Mouse (Mus musculus) spleen, postnatal 10 days (tissue): ENCODE data around the gene Tbc1d23.
A peak's percentile ranks its signal among the peaks of the same experiment; 100 is the strongest.
"Not testable (repeated sequence)": the region's sequence is repeated elsewhere in the genome, so short reads cannot be mapped to it uniquely, and the experiment has no call there.

Experiments used
- DNase-seq, 2 experiments: peaks; one replicate each; pipeline ENCODE4 v3.0.0; 2021 to 2022; ENCODE audit warnings: low spot score in 2 of 2

Gene Tbc1d23

DNA sequence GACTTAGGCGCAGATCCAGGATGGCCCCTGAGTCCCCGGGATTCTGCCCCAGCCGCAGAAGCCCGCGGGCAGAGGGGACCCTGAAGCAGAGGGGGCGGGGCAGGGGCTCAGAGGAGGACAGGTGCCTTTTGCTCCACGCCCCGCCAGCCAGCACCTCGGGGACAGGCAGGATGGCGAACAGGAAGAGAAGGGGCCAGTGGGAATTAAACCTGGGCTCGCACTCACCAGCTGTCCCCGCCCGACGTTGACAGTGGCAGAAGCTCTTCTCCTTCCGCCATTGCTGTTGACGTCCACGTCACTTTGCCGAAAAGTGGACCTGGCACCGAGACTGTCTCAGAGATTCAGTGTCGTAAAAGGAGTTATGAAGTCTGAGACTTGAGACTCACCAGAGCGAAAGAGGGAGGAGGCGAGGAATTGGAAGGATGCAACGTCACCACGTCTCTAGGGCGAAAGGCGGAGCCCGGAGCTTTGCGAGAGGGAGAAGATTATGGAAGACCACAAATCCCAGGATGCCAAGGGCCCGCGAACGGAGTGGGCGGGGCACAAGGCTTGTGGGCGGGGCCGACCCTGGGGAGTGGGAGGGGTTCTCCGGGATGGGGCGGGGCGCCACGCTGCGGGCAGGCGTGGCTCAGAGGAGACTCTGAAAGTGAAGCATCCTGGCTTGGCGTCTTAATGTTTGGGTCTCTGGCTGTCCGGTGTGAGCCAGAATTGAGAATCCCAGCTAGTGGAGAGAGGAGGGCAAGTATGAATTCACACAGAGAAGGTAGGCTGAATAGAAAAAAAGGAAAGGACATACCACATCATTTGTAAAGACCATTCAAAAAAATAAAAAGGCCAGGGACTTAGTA is at the start of gene Tbc1d23:
Gene Tbc1d23, minus strand, starts transcription at position 416 of the 848 bp plus-strand sequence.
- DNase-seq: peak; percentile 90 to 95

DNA sequence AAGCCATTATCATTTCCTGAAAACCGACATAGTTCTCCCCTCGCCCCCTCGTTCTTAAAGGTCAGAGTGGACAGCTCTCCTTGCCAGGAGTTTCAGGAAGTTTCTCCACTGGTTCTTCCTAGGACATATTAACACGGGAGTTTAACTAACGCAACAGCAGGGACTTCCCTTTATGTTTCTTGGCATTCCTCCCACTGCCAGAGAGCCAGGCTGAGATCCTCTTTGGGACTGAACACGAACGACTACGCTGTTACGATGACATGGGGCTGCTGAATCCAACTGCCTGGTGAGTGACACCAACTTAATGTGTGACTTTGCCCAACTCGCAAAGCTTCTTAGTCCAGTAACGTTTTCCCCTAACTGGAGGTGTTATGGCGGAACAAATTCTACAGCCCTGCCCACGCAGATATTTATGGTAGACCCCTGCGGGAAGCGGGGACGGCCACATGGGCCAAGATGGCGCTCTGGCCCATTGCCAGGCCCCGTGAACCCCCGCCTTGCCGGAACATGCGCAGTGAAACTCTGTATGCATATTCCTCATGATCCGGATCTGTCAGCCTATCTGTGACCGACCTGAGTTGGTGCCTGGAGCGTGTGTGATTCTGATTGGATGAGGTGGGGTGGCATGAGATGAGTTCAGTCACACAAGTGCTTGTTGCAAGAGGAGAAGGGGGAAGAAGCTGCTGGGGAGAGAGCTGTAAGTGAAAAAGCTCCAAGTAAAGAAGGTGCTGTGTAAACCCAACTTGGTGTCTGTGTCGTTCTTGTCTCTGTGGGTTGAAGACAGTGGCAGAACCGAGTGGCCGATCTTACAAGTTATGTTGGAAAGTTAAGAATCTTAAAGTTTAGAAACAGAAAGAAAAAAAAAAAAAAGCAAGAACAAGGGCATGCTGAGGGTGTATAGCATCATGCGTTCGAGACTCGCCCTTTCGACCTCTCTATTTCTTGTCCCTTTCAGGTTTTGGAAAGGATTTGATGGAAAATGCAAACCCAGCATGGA is 49.2 kb upstream of the Tbc1d23 start:
- DNase-seq: no peak

DNA sequence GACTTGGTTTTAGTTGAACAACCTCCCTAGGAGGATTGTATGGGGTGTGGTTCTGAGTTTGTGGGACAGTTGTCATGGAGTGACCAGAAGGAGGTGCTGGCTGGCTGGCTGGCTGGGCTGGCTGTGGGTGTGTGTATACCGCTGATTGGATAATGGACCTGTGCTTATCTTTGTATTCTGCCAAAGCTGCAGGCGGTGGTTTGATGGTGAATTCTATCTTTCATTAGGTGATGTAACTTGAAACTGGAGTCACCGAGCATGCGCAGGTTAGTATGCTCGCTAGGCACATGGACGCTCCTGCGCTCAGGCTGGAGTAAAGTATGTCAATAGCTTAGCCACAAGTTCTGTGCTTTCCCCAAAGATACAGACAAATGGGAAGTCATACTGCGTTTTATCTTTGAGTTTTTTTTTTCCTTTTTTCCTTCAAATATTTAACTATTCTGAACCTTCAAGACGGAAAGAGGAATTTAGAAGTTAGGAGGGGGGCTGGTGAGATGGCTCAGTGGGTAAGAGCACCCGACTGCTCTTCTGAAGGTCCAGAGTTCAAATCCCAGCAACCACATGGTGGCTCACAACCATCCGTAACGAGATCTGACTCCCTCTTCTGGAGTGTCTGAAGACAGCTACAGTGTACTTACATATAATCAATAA is 47.8 kb upstream of the Tbc1d23 start:
- no peak for DNase-seq

DNA sequence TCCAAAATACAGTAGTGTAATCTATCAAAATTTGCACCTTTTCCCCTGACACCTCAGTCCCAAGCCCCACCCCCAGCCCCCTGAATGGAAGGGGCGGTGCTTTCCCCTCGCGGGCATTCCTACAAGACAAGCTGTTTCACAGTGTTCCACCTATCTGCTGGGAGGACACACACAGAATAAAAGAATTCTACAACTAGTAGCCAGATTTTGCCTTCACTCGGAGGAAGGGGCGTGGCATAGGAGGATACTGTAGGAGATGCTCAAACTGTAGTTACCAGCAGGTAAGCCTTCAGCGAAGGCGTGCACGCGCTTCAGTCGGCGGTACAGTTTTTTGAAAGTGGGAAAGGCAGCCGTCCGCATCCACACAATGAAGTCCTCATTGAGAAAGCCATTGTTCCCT is 38.4 kb upstream of the Tbc1d23 start:
- DNase-seq: no peak

DNA sequence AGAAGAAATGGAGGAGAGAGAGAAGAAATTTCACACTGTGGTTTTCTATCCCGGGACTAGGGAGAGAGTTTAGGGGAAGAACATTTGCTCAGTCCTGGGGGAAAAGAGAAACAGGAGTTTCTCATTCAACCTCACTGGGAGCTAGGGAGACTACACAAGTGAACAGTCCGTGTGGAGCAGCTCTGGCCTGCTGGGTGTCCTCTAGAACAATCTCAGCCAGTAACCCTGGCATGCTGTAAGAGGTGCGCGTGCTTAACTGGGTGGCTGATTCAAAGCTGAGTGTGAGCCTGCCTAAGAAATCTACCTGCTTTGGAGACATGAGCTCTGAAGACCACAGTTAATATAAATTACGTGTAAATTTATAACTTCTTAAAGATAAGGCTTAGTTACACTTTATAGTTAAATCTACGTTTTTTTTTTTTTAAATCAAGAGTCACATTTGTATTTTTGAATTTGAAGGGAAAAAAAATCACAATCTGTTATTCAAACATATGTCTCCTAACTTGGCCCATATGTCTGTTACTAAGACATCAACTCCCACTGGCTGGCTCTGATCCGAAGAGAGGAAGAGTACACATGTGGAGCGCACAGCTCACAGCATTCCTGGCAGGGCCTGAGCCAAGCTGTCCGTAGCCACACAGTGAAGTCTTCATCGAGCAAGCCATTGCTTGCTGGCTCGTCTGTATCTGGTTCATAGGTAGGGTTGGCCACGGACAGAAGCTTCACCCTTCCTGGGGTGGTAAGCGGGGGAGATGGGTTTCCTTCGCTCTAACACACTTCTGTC is 36.9 kb upstream of the Tbc1d23 start:
- no peak for DNase-seq

DNA sequence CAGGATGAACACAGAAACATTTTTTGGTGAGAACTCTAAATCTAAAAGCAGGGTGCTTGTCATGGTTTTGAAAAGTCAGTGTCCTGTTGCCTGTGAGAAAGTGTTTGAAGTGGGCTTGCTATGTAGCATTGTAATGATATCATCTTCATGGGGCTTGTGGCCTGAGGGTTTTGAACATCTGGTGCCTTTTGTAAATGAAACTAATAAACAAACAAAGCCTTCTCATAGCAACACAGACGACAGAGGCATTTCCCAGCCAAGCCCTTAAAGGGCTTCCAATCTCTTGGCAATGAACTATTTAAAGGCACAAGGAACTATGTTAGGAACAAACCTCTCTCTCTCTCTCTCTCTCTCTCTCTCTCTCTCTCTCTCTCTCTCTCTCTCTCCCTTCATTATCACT is 35.8 kb upstream of the Tbc1d23 start:
- DNase-seq: no peak

DNA sequence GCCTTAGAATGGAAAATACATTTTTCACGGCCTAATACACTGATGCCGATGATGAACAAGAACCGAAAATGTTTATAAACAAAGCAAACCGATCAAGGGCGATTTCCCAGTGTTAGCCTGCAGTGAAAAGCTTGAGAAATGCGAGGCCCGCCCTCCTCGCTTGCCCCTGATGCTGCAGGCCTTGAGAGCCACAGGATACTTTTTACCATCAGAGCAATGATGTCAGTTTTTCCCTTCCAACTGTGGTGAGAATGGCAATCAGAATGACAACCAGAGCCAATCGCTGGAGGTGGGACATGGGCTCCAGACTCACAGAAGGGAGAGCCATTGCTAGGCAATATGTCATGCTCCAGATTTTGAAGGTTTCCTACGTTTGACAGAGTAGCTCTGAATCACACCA is 28.8 kb upstream of the Tbc1d23 start:
- DNase-seq: no peak

DNA sequence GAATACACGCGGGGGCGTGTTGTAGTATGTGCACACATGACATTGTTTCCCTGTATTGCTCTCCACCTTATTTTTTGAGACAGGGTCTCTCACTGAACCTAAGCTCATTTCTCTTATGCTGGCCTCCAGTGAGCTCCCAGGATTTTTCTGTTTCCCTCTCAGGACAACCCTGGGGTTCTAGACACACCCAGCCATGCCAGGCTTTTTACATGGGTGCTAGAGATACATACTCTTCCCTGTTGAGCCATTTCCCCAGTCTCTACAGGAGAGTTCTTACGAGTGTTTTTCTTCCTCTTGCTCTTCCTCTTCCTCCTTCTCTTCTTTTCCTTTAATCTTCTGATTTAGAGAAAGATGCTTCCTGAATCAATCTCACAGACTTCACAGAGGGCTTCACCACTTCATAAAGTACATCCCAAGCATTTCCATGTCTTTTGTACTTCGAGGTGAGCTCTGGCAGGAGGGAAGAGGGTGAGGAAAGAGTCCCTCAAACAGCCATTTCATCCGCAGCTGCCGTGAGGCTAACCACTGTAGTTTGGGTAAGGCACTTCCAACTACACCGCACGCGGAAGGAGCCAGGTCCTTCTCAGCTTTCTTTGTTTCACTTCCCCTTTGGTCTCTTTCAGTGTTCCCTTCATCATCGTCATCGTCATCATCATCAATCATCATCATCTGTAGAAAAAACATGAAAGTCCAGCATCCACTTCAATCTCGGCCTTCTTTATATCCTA is 28.2 kb upstream of the Tbc1d23 start:
- DNase-seq: peak in 1 of 2 experiments; percentile 25

DNA sequence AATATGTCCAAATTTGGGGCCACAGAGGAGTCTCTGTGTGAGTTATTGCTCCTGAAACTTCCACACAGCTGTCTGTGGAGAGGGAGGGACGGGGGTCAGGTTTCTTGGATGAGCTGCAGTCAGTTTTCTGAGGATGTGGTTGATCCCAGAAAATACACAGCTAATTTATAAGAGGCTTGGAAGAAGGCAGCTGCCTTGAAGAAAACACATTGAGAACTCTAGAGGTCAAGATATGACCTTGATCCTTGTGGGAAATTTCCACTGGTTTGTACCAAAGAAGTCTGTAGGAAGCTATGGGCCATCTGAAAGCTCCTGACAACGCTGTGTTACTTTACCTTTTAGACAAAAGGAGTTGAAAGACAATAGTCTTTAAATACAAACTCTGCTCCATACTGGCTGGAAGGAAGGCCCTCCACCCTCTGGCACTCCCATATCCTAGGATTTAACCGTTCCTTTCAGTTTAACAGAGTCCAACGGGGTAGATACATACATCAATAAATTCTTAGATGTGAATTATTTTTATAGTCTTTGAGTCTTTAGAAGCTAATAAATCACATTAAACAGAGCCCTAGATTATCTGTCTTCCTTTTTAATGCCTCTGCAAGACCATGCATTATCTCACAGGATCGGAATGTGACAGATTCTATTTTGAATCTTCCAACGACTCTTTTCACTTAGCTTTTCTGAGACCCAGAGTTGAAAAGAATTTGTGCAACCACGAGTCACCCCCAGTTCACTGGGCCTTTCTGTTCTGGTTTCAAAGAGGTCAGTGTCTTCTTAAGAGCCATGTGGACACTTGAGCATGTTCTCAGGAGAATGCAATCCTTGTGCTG is 20.5 kb upstream of the Tbc1d23 start:
- no peak for DNase-seq

DNA sequence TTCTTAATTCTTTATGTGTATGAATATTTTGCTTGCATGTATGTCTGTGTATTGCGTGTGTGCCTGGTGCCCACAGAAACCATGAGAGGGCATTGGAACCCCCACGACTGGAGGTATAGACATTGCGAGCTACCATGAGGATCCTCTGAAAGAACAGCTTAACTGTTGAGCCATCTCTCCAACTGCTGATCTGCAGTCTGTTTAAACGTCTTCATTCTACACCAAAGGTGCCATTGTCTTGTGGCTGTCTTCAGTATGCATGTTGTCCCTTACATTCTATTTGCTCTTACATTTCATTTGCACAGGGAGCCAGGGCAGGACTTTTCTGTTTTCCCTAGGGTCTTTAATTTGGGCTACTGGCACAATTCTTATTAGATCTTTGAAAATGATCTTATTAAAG is 19.7 kb upstream of the Tbc1d23 start:
- no peak for DNase-seq

DNA sequence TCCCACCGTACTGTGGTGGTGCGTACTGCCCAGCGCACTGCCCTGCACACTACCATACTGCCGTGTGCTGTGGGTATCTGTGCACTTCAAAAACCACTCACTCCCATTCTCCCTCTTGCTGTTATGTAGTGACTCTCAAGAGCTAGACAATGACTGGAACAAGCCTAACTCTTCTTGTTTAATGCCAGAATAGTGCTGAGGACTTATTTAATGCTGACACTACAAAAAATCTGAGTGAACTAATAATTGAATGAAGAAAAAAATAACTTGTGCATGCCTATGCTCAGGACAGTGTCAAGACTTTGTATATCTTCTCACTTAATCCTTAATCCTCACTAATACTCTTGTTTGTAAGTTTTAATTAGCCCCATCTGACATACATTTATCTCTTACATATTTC is 16.2 kb upstream of the Tbc1d23 start:
- no peak for DNase-seq

DNA sequence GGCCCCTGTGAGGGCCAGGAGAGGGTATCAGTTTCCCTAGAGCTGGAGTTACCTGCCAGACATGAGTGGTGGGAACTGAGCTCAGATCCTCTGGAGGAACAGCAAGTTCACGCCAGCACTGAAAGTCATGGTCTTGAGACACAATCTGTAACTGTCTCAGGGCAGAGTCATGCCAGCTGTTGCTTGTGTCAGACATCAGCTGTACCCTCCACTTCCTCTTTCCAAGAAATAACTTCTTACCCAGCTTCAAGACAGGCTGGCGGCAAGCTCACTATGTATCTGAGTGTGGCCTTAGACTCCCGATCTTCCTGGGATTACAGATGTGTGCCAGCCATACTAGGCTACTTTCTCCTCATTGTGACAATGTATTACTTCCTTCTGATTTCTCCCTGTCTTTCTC is 15.3 kb upstream of the Tbc1d23 start:
- peak; percentile 7 to 39 for DNase-seq

DNA sequence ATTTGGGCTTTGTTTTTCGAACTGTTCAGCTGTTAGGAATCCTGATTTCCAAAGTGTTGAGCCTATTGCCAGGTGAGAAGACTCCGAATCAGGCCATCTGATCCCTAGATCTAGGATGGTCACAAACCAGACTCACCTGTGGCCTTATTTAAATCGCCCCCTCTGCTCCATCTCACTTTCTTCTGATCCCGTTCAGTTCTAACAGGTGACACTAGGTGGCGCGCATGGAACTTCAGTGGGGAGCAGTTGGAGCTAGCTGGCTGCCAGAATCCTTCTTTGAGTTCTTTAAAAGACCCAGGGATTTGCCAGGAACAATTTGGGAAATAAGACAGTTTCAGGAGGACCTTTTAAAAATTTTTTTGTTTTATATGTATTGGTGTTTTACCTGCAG is 12.5 kb upstream of the Tbc1d23 start:
- DNase-seq: peak; percentile 57 to 82

DNA sequence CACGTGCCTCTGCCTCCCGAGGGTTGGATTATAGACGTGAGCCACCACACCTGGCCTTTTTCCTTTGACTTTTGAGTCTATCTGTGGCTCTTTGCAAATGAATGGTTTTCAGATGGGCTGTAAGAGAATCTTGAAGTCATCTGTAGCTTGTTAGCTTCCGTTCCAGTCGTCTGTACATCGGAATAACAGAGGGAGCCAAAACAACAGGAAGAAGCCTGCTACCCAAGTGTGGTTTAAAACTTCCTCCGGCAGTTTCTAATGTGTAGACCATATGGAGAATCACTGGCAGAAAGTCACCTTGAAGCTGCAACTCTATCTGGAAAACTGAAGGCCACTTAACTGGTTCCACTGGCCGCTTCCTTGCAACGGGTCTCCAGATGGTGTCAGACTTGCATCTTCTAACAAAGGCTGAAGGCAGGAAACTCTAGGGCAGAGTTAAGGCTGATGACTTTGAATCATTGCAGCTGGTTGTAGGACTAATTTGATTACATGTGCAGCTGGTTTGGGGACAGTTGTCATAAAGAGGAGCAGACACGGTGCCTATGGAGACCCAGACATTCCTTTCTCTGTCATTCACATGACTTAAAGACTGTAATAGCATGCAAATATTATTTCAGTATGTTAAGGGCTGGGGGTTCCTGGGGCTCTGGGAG is 12.0 kb upstream of the Tbc1d23 start:
- peak in 1 of 2 experiments; percentile 27 for DNase-seq

DNA sequence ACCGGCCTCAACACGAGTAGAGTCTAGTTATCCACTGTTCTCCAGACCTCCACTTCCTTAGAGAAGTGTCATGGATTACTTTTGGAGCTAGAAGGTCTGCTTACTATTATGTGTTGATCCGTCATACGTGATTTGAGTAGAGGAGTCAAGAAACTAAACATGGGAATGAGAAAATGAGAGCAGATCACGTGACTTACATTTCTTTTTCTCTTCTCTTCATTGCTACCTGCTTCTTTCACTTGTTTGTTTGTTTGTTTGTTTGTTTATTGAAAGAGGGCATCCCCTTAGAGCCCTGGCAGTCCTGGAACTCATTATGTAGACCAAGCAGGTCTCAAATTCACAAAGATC is 11.5 kb upstream of the Tbc1d23 start:
- no peak for DNase-seq

DNA sequence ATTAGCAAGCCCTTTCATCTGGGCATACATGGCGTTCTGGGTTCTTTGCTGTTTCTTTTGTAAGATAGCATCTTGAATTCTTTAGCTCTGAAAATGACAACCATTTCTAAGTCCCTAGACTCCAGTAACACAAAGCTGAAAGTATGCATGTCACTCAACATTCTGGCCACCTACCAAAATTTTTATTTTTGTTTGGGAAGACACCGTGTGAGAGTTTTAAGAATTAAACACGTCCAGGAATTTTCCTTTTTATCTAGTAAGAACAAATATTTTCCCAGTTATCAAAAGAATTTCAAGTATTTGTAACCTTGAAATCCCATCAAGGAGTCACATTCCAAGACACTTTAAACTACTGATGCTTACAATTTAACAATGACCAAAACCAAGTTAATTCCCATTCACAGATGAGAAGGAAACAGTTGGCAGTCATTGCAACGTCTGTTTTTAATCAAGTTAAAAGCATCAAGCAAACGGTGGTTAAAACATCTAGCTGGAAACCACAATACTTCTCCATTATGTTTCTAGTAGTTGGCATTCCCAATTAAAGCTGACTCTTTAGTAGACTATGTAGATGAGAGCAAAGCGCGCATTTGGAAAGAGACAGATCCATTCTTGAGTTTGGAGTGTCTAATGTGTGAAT is 4.7 kb upstream of the Tbc1d23 start:
- DNase-seq: no peak

DNA sequence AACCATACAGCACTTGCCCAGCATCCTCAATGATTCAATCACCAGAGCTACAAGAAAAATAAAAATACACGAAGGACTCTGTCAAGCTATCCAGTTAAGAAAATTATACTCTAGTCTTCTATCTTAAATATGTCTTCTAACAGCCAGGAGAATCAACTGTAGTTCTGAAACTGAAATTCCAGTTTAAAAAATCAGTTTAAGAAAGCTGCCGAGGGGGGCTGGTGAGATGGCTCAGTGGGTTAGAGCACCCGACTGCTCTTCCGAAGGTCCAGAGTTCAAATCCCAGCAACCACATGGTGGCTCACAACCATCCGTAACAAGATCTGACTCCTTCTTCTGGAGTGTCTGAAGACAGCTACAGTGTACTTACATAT is 620 bp upstream of the Tbc1d23 start:
- DNase-seq: not testable (repeated sequence)

DNA sequence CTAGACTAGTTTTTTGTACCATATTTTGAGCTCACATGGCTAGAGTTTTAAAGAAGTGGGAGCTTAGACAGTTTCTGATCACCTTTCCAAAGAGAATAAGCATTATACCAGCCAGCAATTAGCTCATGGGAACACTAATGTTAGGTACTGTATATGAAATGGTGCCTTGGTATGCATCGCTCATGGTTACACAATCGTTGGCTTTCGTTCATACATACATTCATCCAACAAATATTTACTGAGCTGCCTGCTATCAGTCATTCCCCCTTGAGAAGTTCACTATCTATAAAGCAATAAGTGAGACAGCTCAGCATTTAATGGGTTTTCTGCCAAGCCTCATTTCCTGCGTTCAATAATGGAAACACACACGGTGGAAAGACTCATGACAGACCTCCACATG is 4.9 kb downstream of the Tbc1d23 start:
- no peak for DNase-seq

DNA sequence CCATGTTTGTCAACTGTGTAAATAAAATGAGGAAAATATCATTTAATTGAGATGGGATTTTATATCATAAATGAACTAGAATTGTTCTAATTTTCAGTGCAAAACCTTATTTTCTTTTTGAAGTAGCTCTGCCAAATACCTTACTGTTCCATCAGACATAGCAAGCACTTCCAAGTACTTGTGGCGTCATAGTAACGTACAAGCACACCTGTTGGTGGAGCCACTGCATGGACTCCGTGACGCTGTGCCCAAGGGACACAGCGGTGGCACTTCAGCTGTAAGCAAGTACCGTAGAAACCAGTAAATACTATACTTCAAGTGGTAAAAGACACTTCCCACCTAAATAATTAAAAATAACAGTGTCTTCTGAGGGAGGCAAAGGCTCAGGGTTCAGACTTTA is 10.9 kb downstream of the Tbc1d23 start:
- DNase-seq: no peak
